Mouse (Mus musculus) liver, embryonic 15.5 days (tissue): ENCODE data around the gene Vti1a. TPM values are rescaled to one million over a fixed set of nuclear protein-coding genes. Genes with fewer than 3 reads are reported as not detected.
A peak's percentile ranks its signal among the peaks of the same experiment; 100 is the strongest.

Experiments
- ATAC-seq: fragments of 200-750 bp; cut with Nextera tagmentation; 2 replicates; pipeline ENCODE4 v1.8.0; 2017; ENCODE audit warnings: moderate number of reproducible peaks, mild to moderate bottlenecking, moderate library complexity; ENCODE audit not compliant: insufficient read depth
- H3K27ac ChIP-seq: fragments of 300-500 bp; sonication (generic); replicated peaks from 2 replicates; pipeline ENCODE4 v1.5.1; 2015; ENCODE audit warnings: mild to moderate bottlenecking, inconsistent platforms
- H3K27me3 ChIP-seq: fragments of 300-500 bp; sonication (generic); 2 replicates; pipeline ENCODE4 v1.6.1; 2015; ENCODE audit warnings: mild to moderate bottlenecking, inconsistent platforms
- H3K36me3 ChIP-seq: fragments of 300-500 bp; sonication (generic); replicated peaks from 2 replicates; pipeline ENCODE4 v1.6.1; 2015; ENCODE audit warnings: moderate library complexity, mild to moderate bottlenecking, inconsistent platforms
- H3K4me1 ChIP-seq: fragments of 300-500 bp; sonication (generic); replicated peaks from 2 replicates; pipeline ENCODE4 v1.6.1; 2015; ENCODE audit warnings: inconsistent platforms
- H3K4me2 ChIP-seq: fragments of 300-500 bp; sonication (generic); 2 replicates; pipeline ENCODE4 v1.6.1; 2015; ENCODE audit warnings: moderate library complexity, mild to moderate bottlenecking, inconsistent platforms
- H3K4me3 ChIP-seq: fragments of 300-500 bp; sonication (generic); replicated peaks from 2 replicates; pipeline ENCODE4 v1.5.1; 2015; ENCODE audit warnings: mild to moderate bottlenecking, inconsistent platforms
- H3K9ac ChIP-seq: fragments of 300-500 bp; sonication (generic); 2 replicates; pipeline ENCODE4 v1.6.1; 2015; ENCODE audit warnings: moderate library complexity, mild to moderate bottlenecking, inconsistent platforms
- H3K9me3 ChIP-seq: fragments of 300-500 bp; sonication (generic); replicated peaks from 2 replicates; pipeline ENCODE4 v1.6.1; 2016; ENCODE audit warnings: inconsistent platforms
- WGBS: fragments of 180-500 bp; shearing (Covaris S2); methylation state at CpG from one replicate; pipeline ENCODE4 v1.1.7; 2015; ENCODE audit warnings: mixed read lengths; ENCODE audit not compliant: insufficient replicate concordance; 5-methylcytosine and 5-hydroxymethylcytosine counted together
- polyA plus RNA-seq: library from polyadenylated mRNA; unstranded; fragments of >200 nt; fragmentation: Nextera tagmentation; extraction: Ambion mirVana; gene quantifications from 2 replicates; pipeline ENCODE4 v1.2.1, GENCODE M21; 2015

The Vti1a gene
- polyA plus RNA-seq, 1 experiment from 2014 or later, result 13.7 TPM

DNA sequence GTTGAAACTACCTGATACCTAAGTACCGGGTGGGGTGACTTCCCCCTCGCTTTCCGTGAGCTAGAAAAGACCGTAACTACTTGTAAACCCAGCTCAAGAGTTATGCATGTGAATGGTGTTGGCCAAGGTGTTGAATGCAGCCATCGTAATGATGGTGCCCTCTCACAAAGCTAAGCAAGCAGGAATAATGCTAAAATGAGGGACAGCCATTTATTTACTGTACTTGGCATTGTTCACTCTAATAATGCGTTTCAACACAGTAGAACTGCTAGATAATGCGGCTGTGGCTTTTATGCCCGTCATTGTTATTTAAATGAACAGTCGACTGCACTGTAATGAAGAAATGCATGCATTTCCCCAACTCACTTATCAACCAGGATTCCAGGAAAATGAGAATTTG, 227.1 kb downstream of the Vti1a start:
- ATAC-seq, result no peak
- Histone ChIP-seq H3K4me3 (no peak overlapping the region), H3K9ac (no peak overlapping the region), H3K27me3 (no peaks in the 10 kb centered on the region), H3K27ac (no peak overlapping the region), H3K9me3 (no peaks in the 10 kb centered on the region), H3K4me1 (peaks cover 21% of the 10 kb centered on the region), H3K36me3 (no peaks in the 10 kb centered on the region), H3K4me2 (no peak overlapping the region)
- 74% methylated on average over 9 of the region's 9 CpGs for WGBS

DNA sequence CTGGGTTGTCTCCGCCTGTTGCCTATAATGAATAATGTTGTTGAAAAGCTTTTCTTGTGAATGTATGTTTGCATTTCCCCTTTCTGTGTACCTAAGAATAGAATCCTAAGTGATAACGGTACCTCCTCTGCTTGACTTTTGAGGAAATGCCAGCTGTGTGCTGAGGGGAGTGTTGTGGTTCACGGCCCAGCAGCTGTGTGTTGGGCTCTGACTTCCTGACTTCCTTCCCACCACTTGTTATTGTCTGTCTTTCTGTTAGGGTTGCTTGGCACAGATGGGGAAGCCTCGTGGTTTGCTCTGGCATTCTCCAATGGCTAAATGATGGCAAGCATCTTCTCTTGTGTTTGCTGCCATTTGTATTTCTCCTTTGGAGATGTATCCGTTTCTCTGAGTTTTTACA, 228.4 kb downstream of the Vti1a start:
- no peak overlapping the region for H3K9ac ChIP-seq
- H3K27me3 ChIP-seq, result no peaks in the 10 kb centered on the region
- WGBS, result 32% methylated on average over 5 of the region's 5 CpGs
- H3K27ac ChIP-seq, result no peak overlapping the region
- no peak for ATAC-seq
- no peaks in the 10 kb centered on the region for H3K9me3 ChIP-seq
- H3K4me3 ChIP-seq, result no peak overlapping the region
- no peaks in the 10 kb centered on the region for H3K36me3 ChIP-seq
- no peak overlapping the region for H3K4me2 ChIP-seq
- H3K4me1 ChIP-seq, result peaks cover 32% of the 10 kb centered on the region

DNA sequence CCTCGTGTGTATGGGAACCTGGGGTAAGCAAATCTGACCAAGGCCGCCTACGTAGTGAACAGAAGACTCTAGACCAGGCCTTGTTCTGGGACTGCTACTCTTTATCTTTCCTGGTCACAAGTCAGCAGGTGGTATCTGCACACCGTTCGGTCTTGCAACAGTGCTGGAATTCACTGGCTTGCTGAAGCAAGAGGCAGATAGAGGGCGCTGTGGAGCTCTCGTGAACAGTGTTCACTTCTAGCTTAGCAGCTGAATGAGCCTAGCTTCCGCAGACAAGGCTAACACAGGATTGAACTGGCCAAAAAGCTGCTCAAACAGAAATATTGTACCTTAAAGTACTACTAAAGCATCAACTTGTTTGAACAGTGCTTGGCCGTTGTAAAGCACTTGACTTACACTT, 229.4 kb downstream of the Vti1a start:
- Histone ChIP-seq H3K4me2 (no peak overlapping the region), H3K4me3 (no peak overlapping the region), H3K27ac (no peak overlapping the region), H3K9ac (no peak overlapping the region), H3K9me3 (no peaks in the 10 kb centered on the region), H3K27me3 (no peaks in the 10 kb centered on the region), H3K36me3 (no peaks in the 10 kb centered on the region), H3K4me1 (peaks cover 35% of the 10 kb centered on the region)
- 25% methylated on average over 9 of the region's 9 CpGs for WGBS
- ATAC-seq, result peak; percentile 49; the same call in 1 of the 2 replicates

DNA sequence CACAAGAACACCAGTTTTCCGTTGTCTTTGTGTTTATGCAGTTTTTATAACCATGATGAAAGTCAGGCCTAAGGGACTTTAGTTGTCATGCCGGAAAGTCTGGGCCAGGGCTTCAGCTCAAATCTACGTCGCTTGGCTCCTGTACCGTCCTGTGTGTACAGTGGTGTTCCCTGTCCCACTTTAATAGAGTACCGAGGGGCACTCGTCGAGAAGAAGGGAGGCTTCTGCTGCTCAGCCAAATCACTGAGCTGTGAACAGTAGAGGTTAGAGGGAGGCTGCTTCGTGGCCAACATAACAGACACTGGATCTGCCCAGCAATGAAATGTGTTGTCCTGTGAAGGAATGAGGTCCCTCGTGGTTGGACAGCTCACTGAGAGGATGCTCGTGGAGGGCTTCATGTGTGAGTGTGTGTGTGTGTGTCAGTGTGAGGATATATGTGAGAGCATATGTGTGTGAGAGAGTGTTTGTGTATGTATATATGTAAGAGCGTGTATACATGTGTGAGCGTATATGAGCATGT, 230.0 kb downstream of the Vti1a start:
- Histone ChIP-seq H3K36me3 (no peaks in the 10 kb centered on the region), H3K4me2 (no peak overlapping the region), H3K9me3 (no peaks in the 10 kb centered on the region), H3K27ac (no peak overlapping the region), H3K9ac (no peak overlapping the region), H3K4me3 (no peak overlapping the region), H3K27me3 (no peaks in the 10 kb centered on the region), H3K4me1 (peaks cover 40% of the 10 kb centered on the region)
- 83% methylated on average over 13 of the region's 13 CpGs for WGBS
- ATAC-seq, result no peak; the same call in 1 of the 2 replicates

DNA sequence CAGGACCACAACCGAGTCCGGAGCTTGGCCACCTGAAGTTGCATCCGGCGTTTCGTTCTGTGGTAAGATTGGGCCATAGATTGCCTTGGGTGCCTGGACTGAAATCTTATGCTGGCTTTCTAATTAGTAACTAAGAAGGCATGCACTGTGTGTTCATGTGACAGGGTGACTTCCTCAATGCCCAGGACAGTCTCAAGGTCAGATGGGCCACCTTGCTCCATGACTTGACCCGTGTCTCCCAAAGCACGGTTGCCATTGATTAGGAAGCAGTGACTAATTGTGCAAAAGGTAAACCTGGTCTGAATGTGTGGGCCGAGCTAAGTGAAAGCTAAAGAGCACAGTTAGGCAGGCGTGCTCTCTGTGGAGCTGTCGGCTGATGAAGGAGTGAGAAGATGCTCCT, 232.1 kb downstream of the Vti1a start:
- Histone ChIP-seq H3K27me3 (no peaks in the 10 kb centered on the region), H3K4me2 (no peak overlapping the region), H3K4me1 (peaks cover 61% of the 10 kb centered on the region), H3K36me3 (no peaks in the 10 kb centered on the region), H3K27ac (no peak overlapping the region), H3K9ac (no peak overlapping the region), H3K9me3 (no peaks in the 10 kb centered on the region), H3K4me3 (no peak overlapping the region)
- ATAC-seq, result no peak
- WGBS, result 81% methylated on average over 10 of the region's 10 CpGs

DNA sequence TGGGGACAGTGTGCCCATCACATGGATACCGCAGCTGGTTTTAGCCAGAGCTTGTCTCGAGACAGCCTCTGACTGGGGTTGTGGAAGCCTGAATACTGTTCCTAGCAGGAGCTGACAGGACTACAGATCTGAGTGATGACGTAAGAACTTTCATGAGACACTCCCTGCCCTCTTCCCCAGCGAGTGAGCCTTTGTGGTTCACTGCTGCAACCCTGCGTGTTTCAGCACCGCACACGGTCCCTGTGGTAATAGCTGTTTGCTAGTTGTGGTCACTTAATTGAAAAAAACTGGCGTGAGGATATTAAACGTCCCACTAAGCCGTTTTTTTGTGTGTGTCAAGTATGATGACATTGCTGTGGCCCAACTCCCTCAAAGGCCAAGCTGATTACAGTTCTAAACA, 232.6 kb downstream of the Vti1a start:
- H3K4me3 ChIP-seq, result no peak overlapping the region
- H3K4me1 ChIP-seq, result peaks cover 66% of the 10 kb centered on the region
- no peak for ATAC-seq
- no peak overlapping the region for H3K27ac ChIP-seq
- WGBS, result 55% methylated on average over 10 of the region's 10 CpGs
- H3K36me3 ChIP-seq, result no peaks in the 10 kb centered on the region
- no peak overlapping the region for H3K4me2 ChIP-seq
- no peaks in the 10 kb centered on the region for H3K27me3 ChIP-seq
- H3K9me3 ChIP-seq, result no peaks in the 10 kb centered on the region
- H3K9ac ChIP-seq, result no peak overlapping the region

DNA sequence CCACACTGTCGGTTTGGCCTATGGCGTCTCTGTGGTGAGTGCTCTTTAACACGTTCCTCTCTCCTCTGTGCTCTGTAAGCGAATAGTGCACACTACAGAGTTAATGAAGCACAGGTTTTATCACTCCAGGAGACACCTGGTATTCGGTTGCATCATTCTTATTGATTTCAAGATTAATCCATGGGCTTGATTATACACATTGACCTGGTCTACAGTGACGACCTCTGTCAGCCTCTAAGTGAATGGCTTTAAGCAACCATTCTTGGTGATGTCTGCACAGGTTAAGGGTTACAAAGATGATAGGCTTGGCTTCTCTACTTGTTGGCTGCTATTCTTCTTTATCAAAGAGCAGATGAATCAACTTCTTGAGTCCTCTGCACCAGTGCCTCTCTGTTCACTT, 234.1 kb downstream of the Vti1a start:
- Histone ChIP-seq H3K4me1 (peaks cover 70% of the 10 kb centered on the region), H3K36me3 (no peaks in the 10 kb centered on the region), H3K4me2 (no peak overlapping the region), H3K4me3 (no peak overlapping the region), H3K27ac (no peak overlapping the region), H3K9me3 (no peaks in the 10 kb centered on the region), H3K27me3 (no peaks in the 10 kb centered on the region), H3K9ac (no peak overlapping the region)
- ATAC-seq, result no peak
- WGBS, result 77% methylated on average over 6 of the region's 6 CpGs

DNA sequence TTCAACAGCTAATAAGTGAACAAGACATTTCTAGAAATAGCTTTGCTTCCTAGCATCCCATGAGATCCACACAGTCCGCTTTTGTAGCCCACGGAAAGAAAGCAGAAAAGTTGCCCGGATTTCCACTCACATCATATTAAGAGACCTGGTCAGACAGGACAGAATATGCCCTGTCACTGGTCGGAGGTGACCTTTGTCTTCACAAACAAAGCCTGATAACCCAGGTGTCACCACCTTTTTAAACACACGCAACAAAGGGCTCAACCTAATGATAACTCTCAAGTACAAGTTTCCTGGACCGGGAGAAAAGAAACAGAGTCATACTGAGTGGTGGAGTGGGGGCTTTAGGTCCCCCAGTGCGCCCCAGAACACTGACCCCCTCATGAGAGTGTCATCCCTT, 236.2 kb downstream of the Vti1a start:
- Histone ChIP-seq H3K4me3 (no peak overlapping the region), H3K36me3 (no peaks in the 10 kb centered on the region), H3K27ac (peak overlapping the region; percentile 51), H3K9ac (no peak overlapping the region), H3K9me3 (no peaks in the 10 kb centered on the region), H3K4me2 (no peak overlapping the region), H3K27me3 (no peaks in the 10 kb centered on the region), H3K4me1 (peaks cover 67% of the 10 kb centered on the region)
- ATAC-seq, result 0 out of 2 replicates have a peak, but pooled peaks have one; percentile 8
- WGBS, result 67% methylated on average over 7 of the region's 7 CpGs

DNA sequence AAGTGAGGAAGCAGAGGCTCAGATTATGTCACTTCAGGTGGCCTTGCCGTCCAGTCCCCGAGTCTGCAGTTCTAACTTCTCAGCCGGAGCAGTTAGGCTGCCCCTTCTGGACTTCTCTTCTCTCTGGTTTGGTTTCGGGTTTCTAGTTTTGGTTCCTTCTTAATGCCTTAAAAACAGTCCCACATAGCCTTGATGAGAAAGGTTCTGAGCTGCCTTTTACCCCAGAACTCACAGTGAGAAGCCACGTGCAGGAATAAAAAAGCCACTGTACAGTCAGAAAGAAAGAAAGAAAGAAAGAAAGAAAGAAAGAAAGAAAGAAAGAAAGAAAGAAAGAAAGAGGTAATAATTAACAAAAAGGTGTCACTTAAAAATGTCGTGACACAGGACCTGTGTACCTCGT, 236.8 kb downstream of the Vti1a start:
- Histone ChIP-seq H3K9me3 (no peaks in the 10 kb centered on the region), H3K27ac (peak overlapping the region; percentile 51), H3K4me2 (no peak overlapping the region), H3K27me3 (no peaks in the 10 kb centered on the region), H3K9ac (no peak overlapping the region), H3K4me1 (peaks cover 67% of the 10 kb centered on the region), H3K36me3 (no peaks in the 10 kb centered on the region), H3K4me3 (no peak overlapping the region)
- WGBS, result 47% methylated on average over 7 of the region's 7 CpGs
- ATAC-seq, result no peak

DNA sequence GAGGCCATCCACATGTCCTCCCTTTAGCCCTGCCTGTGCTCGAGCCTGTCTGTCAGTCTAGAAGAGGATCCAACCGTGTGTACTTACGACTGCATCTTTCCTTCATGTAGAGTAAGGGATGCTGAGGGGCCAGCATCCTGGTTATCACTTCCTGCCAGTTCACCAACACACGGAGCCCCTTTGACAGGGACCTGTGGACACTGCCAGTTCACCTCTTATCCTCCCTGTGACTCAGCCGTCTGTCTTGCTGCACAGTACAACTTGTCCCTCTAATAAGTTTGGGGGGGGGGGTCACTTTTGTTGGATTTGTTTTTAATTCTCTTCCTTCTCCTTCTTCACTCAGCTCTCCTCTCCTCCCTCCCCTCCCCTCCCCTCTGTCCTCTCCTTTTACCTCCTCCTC, 238.2 kb downstream of the Vti1a start:
- Histone ChIP-seq H3K9me3 (no peaks in the 10 kb centered on the region), H3K36me3 (no peaks in the 10 kb centered on the region), H3K4me2 (no peak overlapping the region), H3K9ac (no peak overlapping the region), H3K4me1 (peaks cover 53% of the 10 kb centered on the region), H3K27ac (no peak overlapping the region), H3K27me3 (no peaks in the 10 kb centered on the region), H3K4me3 (no peak overlapping the region)
- WGBS, result 31% methylated on average over 5 of the region's 5 CpGs
- no peak for ATAC-seq

DNA sequence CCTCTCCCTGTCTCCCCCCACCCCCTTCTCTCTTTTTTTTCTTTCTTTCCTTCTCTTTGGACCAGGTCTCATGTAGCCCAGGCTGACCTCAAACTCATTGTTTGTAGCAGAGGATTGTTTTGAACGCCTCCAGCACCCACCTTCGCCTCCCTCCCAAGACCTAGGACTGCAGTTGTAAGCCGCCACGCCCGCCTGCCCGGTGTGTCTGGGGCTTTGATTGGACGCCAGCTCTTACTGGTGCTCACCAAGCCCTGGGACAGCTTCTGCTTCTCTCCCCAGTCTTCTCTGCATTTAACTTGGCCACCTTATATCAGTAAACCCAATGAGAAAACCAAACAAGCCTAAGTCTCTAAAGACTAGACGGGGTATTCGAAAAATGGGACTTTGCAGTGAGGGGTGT, 238.6 kb downstream of the Vti1a start:
- ATAC-seq, result no peak
- Histone ChIP-seq H3K4me1 (peaks cover 53% of the 10 kb centered on the region), H3K27me3 (no peaks in the 10 kb centered on the region), H3K9ac (no peak overlapping the region), H3K9me3 (no peaks in the 10 kb centered on the region), H3K4me2 (no peak overlapping the region), H3K4me3 (no peak overlapping the region), H3K36me3 (no peaks in the 10 kb centered on the region), H3K27ac (no peak overlapping the region)
- 56% methylated on average over 9 of the region's 9 CpGs for WGBS
